Mouse (Mus musculus) embryonic facial prominence, embryonic 10.5 days (tissue): Measurements from ENCODE around the gene Myo1b. TPM values are rescaled to one million over a fixed set of nuclear protein-coding genes. Genes with fewer than 3 reads are reported as not detected.

Experiments
- DNase-seq: peaks from one replicate; pipeline ENCODE4 v3.0.0-alpha.2; 2017; ENCODE audit warnings: low spot score
- H3K27ac ChIP-seq: fragments of 300-500 bp; sonication (generic); replicated peaks from 2 replicates; pipeline ENCODE4 v1.5.1; 2016; ENCODE audit warnings: mild to moderate bottlenecking
- H3K27me3 ChIP-seq: fragments of 300-500 bp; sonication (generic); replicated peaks from 2 replicates; pipeline ENCODE4 v1.6.1; 2016; ENCODE audit warnings: low read depth, mild to moderate bottlenecking; ENCODE audit not compliant: poor library complexity, severe bottlenecking
- H3K36me3 ChIP-seq: fragments of 300-500 bp; sonication (generic); replicated peaks from 2 replicates; pipeline ENCODE4 v1.6.1; 2016; ENCODE audit warnings: mild to moderate bottlenecking, moderate library complexity
- H3K4me1 ChIP-seq: fragments of 300-500 bp; sonication (generic); 2 replicates; pipeline ENCODE4 v1.6.1; 2016
- H3K4me3 ChIP-seq: fragments of 300-500 bp; sonication (generic); 2 replicates; pipeline ENCODE4 v1.5.1; 2016; ENCODE audit warnings: mild to moderate bottlenecking, moderate library complexity
- H3K9me3 ChIP-seq: fragments of 300-500 bp; sonication (generic); 2 replicates; pipeline ENCODE4 v1.6.1; 2016; ENCODE audit warnings: mild to moderate bottlenecking
- WGBS: fragments of 180-500 bp; shearing (Covaris S2); methylation state at CpG from one replicate; pipeline ENCODE4 v1.1.7; 2016; 5-methylcytosine and 5-hydroxymethylcytosine counted together
- polyA plus RNA-seq: library from polyadenylated mRNA; unstranded; fragments of >200 nt; fragmentation: Nextera tagmentation; extraction: Ambion mirVana; gene quantifications from 2 replicates; pipeline ENCODE4 v1.2.1, GENCODE M21; 2016

The Myo1b gene
- polyA plus RNA-seq, 1 experiment from 2014 or later = 91.6 TPM

GRCm38 (mm10) chr1:51860837-51861236, 55.0 kb downstream of the Myo1b start:
- no peak overlapping the region for H3K27ac ChIP-seq

GRCm38 (mm10) chr1:51856946-51857345, 58.9 kb downstream of the Myo1b start:
- 81% methylated on average over 4 of the region's 4 CpGs for WGBS
- H3K27me3 ChIP-seq = no peaks in the 10 kb centered on the region
- no peak overlapping the region for H3K4me3 ChIP-seq
- H3K4me1 ChIP-seq = peaks cover 13% of the 10 kb centered on the region; the same call in 1 of the 2 replicates
- H3K36me3 ChIP-seq = peaks cover 57% of the 10 kb centered on the region
- DNase-seq = no peak
- H3K9me3 ChIP-seq = no peaks in the 10 kb centered on the region
- no peak overlapping the region for H3K27ac ChIP-seq

More at GRCm38 (mm10) chr1:51860837-51861236, 55.0 kb downstream of the Myo1b start:
- WGBS = 94% methylated on average over 10 of the region's 10 CpGs
- no peak overlapping the region for H3K4me3 ChIP-seq
- H3K36me3 ChIP-seq = peaks cover 51% of the 10 kb centered on the region
- no peaks in the 10 kb centered on the region for H3K27me3 ChIP-seq
- H3K4me1 ChIP-seq = peaks cover 7% of the 10 kb centered on the region; the same call in 1 of the 2 replicates
- DNase-seq = no peak
- H3K9me3 ChIP-seq = no peaks in the 10 kb centered on the region

- no peaks in the 10 kb centered on the region for H3K27me3 ChIP-seq
- no peak overlapping the region for H3K27ac ChIP-seq
- peaks cover 15% of the 10 kb centered on the region; the same call in 1 of the 2 replicates for H3K4me1 ChIP-seq
- peaks cover 58% of the 10 kb centered on the region for H3K36me3 ChIP-seq
- WGBS = 87% methylated on average over 11 of the region's 11 CpGs
- no peak for DNase-seq
- H3K4me3 ChIP-seq = no peak overlapping the region
- no peaks in the 10 kb centered on the region for H3K9me3 ChIP-seq
Measured at GRCm38 (mm10) chr1:51856245-51856915, 59.5 kb downstream of the Myo1b start.

DNA sequence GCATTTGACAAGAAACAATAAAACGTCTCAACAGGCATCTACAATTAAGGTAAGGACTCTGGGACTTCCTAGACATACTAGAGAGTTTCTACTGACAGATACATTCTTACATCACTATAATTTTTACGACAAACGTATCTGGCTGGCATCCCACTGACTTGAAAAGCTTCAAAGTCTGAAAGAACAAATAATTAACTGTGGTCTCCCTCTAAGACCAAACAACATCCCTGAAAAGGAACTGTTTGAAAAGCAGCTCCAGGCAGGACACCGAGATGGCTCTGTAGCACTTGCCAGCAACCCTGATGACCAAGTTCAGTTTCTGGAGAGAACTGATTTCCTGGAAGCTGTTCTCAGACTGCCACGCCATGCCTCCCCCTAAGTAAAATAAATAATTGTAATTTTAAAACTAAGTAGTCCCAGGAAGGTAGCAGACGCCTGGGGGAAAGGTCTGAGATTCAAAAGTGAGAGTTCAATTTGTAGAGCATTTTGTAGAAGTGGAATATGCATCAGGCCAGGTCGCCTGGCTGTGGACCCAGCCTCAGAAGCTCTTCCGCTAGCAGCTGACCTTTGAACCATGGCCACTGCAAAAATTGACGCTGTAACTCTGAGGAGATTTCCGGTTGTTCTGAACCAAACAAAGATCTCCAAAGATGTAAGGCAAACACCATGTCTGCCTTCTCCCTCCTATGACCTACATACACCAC, 60.2 kb downstream of the Myo1b start:
- no peak for DNase-seq
- no peak overlapping the region for H3K4me3 ChIP-seq
- H3K27me3 ChIP-seq = no peaks in the 10 kb centered on the region
- H3K4me1 ChIP-seq = peaks cover 15% of the 10 kb centered on the region; the same call in 1 of the 2 replicates
- H3K36me3 ChIP-seq = peaks cover 57% of the 10 kb centered on the region
- H3K9me3 ChIP-seq = no peaks in the 10 kb centered on the region
- no peak overlapping the region for H3K27ac ChIP-seq
- WGBS = 63% methylated on average over 10 of the region's 10 CpGs

DNA sequence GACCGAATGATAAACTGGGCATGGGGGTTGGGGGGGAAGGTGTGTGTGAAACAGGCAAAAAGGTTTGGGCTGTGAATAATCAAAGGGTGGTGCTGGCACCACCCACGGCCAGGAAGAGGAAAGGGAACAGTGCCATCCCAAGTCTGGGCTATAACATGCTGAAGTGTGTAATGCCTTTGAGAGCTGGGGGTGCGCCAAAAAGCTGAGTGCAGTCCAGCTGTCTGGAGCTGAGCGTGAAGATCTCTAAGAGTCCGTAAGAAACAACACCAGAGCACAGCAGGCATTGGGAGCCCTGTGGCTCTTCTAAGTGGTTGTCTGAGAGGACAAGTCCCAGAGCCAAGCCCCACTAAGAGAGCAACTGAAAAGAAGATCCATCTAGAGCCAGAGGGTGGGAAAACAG, 63.6 kb downstream of the Myo1b start:
- Histone ChIP-seq H3K27ac (no peak overlapping the region), H3K4me1 (peaks cover 19% of the 10 kb centered on the region; the same call in 1 of the 2 replicates), H3K4me3 (no peak overlapping the region), H3K9me3 (no peaks in the 10 kb centered on the region), H3K27me3 (no peaks in the 10 kb centered on the region), H3K36me3 (peaks cover 33% of the 10 kb centered on the region)
- no peak for DNase-seq
- 85% methylated on average over 5 of the region's 5 CpGs for whole genome bisulfite sequencing

- no peaks in the 10 kb centered on the region for H3K27me3 ChIP-seq
- no peak overlapping the region for H3K27ac ChIP-seq
- WGBS = 86% methylated on average over 8 of the region's 8 CpGs
- H3K4me3 ChIP-seq = no peak overlapping the region
- DNase-seq = no peak
- H3K36me3 ChIP-seq = peaks cover 30% of the 10 kb centered on the region
- peaks cover 9% of the 10 kb centered on the region; the same call in 1 of the 2 replicates for H3K4me1 ChIP-seq
- no peaks in the 10 kb centered on the region for H3K9me3 ChIP-seq
Measured at GRCm38 (mm10) chr1:51849570-51850211, 66.2 kb downstream of the Myo1b start.

DNA sequence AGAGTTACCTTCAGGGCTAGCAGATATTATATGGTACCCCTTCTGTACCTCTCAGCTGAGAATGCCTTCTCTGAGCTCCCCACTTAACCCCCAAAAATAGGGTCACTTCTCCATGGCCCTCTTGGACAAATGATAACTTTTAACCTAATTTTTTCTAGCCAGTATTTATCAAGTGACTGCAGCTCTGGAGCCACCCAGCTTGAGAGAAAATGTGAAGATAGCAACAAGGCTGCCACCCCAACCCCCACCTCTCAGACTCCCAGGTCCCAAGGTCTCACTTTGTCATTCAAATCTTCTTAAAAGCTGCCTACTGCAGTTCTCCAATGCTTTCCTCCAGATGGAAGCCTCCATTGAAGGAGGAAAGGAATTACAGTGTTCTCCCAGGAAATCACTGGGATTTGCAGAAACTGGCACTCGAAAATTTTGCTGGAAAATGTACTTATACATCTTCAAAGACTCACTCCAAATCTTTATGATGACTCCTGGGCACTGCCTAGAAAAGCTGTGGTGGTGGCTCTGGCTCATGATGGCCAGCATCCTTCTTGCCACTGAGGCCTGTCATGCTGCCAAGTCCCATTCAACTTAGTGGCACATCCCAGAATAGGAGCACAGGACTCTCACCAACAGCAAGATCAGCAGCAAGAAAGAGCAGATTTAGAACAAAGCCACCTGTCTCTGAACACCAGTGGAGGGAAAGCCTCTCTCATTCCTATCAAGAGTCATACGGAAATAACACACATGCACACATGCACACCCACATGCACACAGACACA, 70.4 kb downstream of the Myo1b start:
- H3K36me3 ChIP-seq = no peaks in the 10 kb centered on the region
- no peaks in the 10 kb centered on the region for H3K27me3 ChIP-seq
- no peak overlapping the region for H3K27ac ChIP-seq
- H3K9me3 ChIP-seq = no peaks in the 10 kb centered on the region
- DNase-seq = no peak
- no peak overlapping the region for H3K4me3 ChIP-seq
- 0 out of 2 replicates have a peak, but pooled peaks cover 4% of the 10 kb centered on the region for H3K4me1 ChIP-seq
- 85% methylated on average over 2 of the region's 2 CpGs for WGBS

DNA sequence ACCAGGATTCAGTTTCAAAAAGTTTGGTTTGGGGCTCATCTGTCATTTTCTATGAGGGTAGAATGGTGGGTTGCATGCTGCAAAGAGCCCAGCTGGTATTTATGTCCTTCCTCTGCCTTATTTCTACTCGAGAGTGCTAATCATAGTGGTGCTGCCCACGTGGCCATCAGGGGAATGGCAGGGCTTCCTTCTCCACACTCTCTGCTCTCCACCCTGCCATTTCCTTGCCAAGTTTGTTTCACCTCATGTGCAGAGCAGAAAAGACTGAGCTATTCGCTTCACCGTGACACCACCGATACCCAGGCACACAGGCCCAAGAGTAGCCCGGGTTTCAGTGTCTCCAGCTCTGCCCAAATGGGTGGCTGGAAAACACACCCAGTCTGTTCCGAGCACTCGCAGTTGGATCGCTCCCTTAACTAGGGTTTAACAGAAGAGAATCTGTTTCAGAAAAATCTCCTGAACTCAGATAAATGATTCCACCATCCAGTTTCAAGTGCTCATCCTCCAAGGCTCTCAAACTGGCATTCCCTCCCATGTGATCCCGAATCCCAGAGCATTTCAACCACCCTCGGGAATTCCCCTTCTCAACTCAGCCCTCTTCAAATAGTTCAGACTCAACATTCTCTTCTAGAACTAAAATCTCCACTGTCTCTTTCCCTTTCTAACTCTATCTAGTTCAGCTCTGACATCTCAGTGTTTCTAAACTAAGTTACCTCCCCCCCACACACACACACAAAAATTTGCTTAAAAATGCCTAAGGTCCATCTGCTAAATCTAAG, 77.8 kb downstream of the Myo1b start:
- Histone ChIP-seq H3K4me1 (peaks cover 28% of the 10 kb centered on the region), H3K27ac (no peak overlapping the region), H3K27me3 (no peaks in the 10 kb centered on the region), H3K9me3 (no peaks in the 10 kb centered on the region), H3K36me3 (peaks cover 16% of the 10 kb centered on the region), H3K4me3 (no peak overlapping the region)
- WGBS = 81% methylated on average over 11 of the region's 11 CpGs
- DNase-seq = no peak

DNA sequence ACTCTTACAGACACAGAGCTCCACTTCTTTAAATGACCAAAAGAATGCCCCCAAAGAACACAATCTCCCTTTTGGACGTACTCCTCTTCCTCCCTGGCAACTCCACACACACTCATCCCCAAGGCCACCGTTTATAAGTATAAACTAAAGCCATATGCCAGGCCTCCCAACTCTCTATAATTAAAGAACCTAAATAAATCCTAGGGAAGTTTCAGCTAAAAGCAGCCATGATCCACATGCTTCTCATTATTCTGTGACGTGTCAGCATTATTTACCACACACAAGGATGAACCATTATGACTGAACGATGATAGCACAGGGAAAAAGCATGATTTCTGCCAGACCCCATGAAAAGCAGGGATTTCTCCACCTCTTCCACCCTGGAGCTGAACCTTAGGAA, 78.6 kb downstream of the Myo1b start:
- H3K4me3 ChIP-seq = no peak overlapping the region
- H3K27ac ChIP-seq = no peak overlapping the region
- WGBS = 43% methylated on average over 4 of the region's 4 CpGs
- peaks cover 28% of the 10 kb centered on the region for H3K4me1 ChIP-seq
- no peaks in the 10 kb centered on the region for H3K27me3 ChIP-seq
- H3K9me3 ChIP-seq = no peaks in the 10 kb centered on the region
- H3K36me3 ChIP-seq = peaks cover 23% of the 10 kb centered on the region
- DNase-seq = no peak

- no peak for DNase-seq
Measured at GRCm38 (mm10) chr1:51835795-51836194, 80.1 kb downstream of the Myo1b start.

DNA sequence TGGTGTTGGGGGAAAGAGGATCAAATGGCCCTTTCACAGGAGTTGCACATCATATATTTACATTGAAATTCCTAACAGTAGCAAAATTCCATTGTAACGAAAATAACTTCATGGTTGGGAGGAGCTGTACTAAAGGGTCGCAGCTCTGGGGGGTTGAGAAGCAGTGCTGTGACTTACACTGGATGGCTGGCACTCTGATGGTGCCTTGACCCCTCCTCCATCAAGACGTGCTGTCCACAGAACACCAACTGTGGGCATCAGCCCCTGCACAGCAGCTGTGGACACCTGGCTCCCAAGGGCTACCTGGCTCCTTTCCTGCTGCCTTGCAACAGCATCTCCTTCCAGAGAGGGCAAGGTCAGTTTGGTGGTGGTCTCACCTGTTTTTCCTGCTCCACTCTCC, 81.8 kb downstream of the Myo1b start:
- no peaks in the 10 kb centered on the region for H3K9me3 ChIP-seq
- no peaks in the 10 kb centered on the region for H3K27me3 ChIP-seq
- peaks cover 45% of the 10 kb centered on the region for H3K36me3 ChIP-seq
- WGBS = 87% methylated on average over 3 of the region's 3 CpGs
- DNase-seq = no peak
- H3K4me1 ChIP-seq = peaks cover 28% of the 10 kb centered on the region
- no peak overlapping the region for H3K27ac ChIP-seq
- no peak overlapping the region for H3K4me3 ChIP-seq

More at GRCm38 (mm10) chr1:51835795-51836194, 80.1 kb downstream of the Myo1b start:
- H3K27ac ChIP-seq = no peak overlapping the region
- 71% methylated on average over 8 of the region's 8 CpGs for WGBS
- H3K4me3 ChIP-seq = no peak overlapping the region
- H3K27me3 ChIP-seq = no peaks in the 10 kb centered on the region
- H3K9me3 ChIP-seq = no peaks in the 10 kb centered on the region
- peaks cover 35% of the 10 kb centered on the region for H3K36me3 ChIP-seq
- peaks cover 28% of the 10 kb centered on the region for H3K4me1 ChIP-seq
